Mouse (Mus musculus): Measurements from ENCODE around the gene Mfsd9. TPM values are rescaled to one million over a fixed set of nuclear protein-coding genes. Genes with fewer than 3 reads are reported as not detected.

The Mfsd9 gene
- polyA plus RNA-seq (2015; fragmentation: Nextera tagmentation; extraction: Ambion mirVana): 3.6 and 4.0 TPM in 2 replicates

DNA sequence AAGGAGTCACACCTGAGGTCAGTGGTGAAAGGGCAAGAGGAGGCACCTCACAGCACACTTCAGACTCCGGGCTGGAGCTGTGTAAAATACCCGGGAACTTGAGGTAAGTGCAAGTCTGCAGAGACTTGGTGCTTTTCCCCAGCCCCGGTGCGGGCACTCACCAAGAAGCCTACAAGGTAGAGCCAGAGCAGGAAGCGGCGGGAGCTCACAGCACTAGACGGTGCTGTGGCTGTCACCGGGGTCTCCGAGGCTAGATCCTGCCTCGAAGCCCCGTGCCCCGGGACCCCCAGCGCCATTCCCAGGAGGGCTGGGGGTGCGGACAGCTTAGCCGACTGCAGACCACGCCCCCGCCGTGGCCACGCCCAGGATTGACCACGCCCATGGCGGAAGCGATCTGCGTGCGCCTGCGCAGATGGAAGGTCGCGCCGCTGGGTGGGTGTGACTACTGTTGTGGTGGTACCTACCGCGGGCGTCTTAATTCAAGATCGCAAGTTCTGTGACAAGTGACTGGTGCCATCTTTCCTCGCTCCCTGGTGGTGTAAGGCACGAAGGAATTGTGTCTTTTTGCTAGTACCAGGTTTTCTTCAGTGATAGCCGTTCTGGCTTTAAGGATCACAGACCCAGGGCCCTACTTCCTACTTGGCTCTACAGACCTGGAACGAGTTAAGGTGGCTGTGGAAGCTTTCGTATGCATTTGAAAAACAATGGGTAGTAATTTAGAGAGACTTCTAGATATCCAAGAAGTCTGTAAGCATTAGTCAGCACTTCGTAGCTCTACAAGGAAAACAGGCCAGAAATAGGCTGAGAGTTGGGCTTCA is at the start of gene Mfsd9:
Gene Mfsd9, minus strand, starts transcription at position 364 of the 818 bp plus-strand sequence.
- peak; percentile 97 for ATAC-seq (ENCODE audit: low read depth)
- WGBS: 4% methylated on average over 38 of the region's 38 CpGs
- Histone ChIP-seq H3K4me2 (ENCODE audit: low read depth, low read length) (peak within 1 kb of the TSS; percentile 79), H3K27me3 (ENCODE audit: control insufficient read depth, insufficient read depth, low read depth, low read length) (no peaks in the 10 kb centered on the region), H3K9me3 (ENCODE audit: control insufficient read depth, low read length) (no peaks in the 10 kb centered on the region), H3K4me3 (ENCODE audit: low read length) (peak within 1 kb of the TSS; percentile 75), H3K27ac (ENCODE audit: low read length) (no peak within 1 kb of the TSS), H3K36me3 (ENCODE audit: control insufficient read depth, insufficient read depth, low read length) (no peaks in the 10 kb centered on the region), H3K9ac (ENCODE audit: low read length) (peak within 1 kb of the TSS; percentile 70), H3K4me1 (replicated peaks; ENCODE audit: control insufficient read depth, insufficient read depth, low read length) (no peaks in the 10 kb centered on the region; the same call in 1 of the 2 replicates)

DNA sequence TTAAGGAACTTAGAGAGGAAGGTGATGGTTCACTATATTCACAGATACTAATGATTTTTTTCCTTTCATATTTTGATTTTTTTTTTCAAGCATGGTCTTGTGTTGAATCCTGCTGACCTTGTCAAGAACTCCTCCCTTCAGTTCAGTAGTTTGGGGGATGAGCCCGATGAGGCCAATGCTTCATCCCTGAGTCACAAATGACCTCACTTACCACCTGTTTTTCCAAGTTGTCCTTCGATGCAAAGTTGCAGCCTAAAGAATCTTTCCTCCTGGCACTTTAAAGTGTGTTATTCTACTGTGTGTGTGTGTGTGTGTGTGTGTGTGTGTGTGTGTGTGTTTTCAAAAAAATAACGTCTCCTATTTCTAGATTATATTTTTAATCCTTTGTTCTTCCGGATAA is 45.0 kb upstream of the Mfsd9 start:
- Histone ChIP-seq H3K4me1 (replicated peaks; ENCODE audit: control insufficient read depth, insufficient read depth, low read length) (no peaks in the 10 kb centered on the region), H3K4me3 (ENCODE audit: low read length) (no peak overlapping the region), H3K9ac (ENCODE audit: low read length) (no peak overlapping the region), H3K4me2 (ENCODE audit: low read depth, low read length) (no peak overlapping the region), H3K27me3 (ENCODE audit: control insufficient read depth, insufficient read depth, low read depth, low read length) (no peaks in the 10 kb centered on the region), H3K36me3 (ENCODE audit: control insufficient read depth, insufficient read depth, low read length) (no peaks in the 10 kb centered on the region), H3K9me3 (ENCODE audit: control insufficient read depth, low read length) (no peaks in the 10 kb centered on the region), H3K27ac (ENCODE audit: low read length) (no peak overlapping the region)
- WGBS: 70% methylated on average over 4 of the region's 4 CpGs
- no peak for ATAC-seq (ENCODE audit: low read depth)

DNA sequence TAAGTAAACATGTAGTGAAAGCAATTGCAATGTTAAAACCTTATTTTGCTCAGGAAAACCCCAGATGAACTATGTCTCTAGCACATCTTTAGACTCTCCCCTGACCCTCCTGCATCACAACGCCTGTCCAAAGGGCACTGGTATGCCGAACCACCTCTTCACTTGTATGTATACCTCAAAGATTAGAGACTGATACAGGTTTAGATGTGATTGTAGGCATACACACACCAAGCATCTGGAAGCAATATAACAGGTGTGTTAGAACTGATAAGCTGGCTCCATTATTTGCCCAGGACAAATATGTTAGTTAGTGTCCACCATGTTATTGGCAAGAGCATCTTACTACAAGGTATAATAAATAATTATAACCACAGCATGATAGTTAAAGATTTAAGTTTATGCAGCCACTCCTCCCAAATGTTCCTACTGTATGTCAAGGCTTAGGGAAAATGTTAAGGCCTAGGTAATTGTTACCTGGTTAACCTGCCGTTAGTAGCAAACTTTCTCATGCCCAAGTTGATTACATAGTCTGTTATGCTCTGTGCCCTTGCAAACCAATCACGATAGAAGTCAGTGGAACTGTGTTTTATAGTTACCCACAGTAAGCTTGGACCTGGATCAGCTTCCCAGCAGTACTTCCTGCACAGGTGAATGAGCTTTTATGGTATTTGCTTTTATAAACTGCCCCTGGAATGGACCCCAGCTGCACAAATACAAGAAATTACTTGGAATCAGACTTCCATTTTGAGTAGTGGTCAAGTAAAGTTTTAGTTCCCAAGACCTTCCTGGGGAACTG is 40.4 kb upstream of the Mfsd9 start:
- Histone ChIP-seq H3K36me3 (ENCODE audit: control insufficient read depth, insufficient read depth, low read length) (no peaks in the 10 kb centered on the region), H3K4me2 (ENCODE audit: low read depth, low read length) (no peak overlapping the region), H3K9me3 (ENCODE audit: control insufficient read depth, low read length) (no peaks in the 10 kb centered on the region), H3K9ac (ENCODE audit: low read length) (no peak overlapping the region), H3K4me3 (ENCODE audit: low read length) (no peak overlapping the region), H3K27me3 (ENCODE audit: control insufficient read depth, insufficient read depth, low read depth, low read length) (no peaks in the 10 kb centered on the region), H3K4me1 (replicated peaks; ENCODE audit: control insufficient read depth, insufficient read depth, low read length) (no peaks in the 10 kb centered on the region), H3K27ac (ENCODE audit: low read length) (no peak overlapping the region)
- ATAC-seq (ENCODE audit: low read depth): no peak
- 76% methylated on average over 4 of the region's 4 CpGs for WGBS

DNA sequence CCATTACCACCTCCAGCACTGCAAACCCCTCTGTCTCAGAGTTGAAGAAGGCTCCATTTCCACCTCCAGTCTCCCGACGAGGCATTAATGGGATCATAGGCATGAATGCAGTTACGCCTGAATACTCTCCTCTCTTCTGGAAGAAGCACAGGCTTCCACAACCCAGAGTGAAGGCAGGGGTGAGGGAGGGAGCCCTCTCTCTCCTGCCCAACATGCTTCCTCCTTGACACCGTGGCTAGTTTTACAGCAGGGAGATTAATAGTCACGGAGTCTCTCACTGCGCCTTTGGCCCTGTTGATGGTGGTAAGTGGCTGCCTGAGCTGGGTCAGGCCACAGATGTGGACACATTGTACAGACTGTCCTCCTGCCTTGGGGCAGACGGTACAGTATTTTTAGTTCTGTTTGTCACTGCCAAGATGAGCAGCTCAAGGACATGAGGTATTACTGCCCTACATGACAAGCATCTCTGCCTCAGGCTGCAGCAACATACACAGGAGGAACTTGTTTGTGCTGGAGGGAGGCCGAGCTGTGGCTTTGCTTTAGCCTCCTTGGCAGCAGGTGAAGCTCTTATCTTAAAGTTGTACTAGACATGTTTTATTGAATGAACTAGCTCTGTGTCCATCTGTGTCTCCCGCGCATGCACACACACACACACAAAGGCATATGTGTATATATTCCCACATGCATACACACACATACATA is 38.9 kb upstream of the Mfsd9 start:
- Histone ChIP-seq H3K4me3 (ENCODE audit: low read length) (no peak overlapping the region), H3K27ac (ENCODE audit: low read length) (no peak overlapping the region), H3K9ac (ENCODE audit: low read length) (no peak overlapping the region), H3K4me1 (replicated peaks; ENCODE audit: control insufficient read depth, insufficient read depth, low read length) (no peaks in the 10 kb centered on the region), H3K9me3 (ENCODE audit: control insufficient read depth, low read length) (no peaks in the 10 kb centered on the region), H3K36me3 (ENCODE audit: control insufficient read depth, insufficient read depth, low read length) (no peaks in the 10 kb centered on the region), H3K4me2 (ENCODE audit: low read depth, low read length) (no peak overlapping the region), H3K27me3 (ENCODE audit: control insufficient read depth, insufficient read depth, low read depth, low read length) (no peaks in the 10 kb centered on the region; the same call in 1 of the 2 replicates)
- no peak for ATAC-seq (ENCODE audit: low read depth)
- WGBS: 71% methylated on average over 10 of the region's 10 CpGs

- Histone ChIP-seq H3K4me2 (ENCODE audit: low read depth, low read length) (no peak overlapping the region), H3K36me3 (ENCODE audit: control insufficient read depth, insufficient read depth, low read length) (no peaks in the 10 kb centered on the region), H3K4me1 (replicated peaks; ENCODE audit: control insufficient read depth, insufficient read depth, low read length) (no peaks in the 10 kb centered on the region), H3K9me3 (ENCODE audit: control insufficient read depth, low read length) (no peaks in the 10 kb centered on the region), H3K4me3 (ENCODE audit: low read length) (no peak overlapping the region), H3K27ac (ENCODE audit: low read length) (no peak overlapping the region), H3K27me3 (ENCODE audit: control insufficient read depth, insufficient read depth, low read depth, low read length) (no peaks in the 10 kb centered on the region; the same call in 1 of the 2 replicates), H3K9ac (ENCODE audit: low read length) (no peak overlapping the region)
- WGBS: 63% methylated on average over 7 of the region's 7 CpGs
- ATAC-seq (ENCODE audit: low read depth): no peak
Measured at GRCm38 (mm10) chr1:40825826-40826225, 35.3 kb upstream of the Mfsd9 start.

- Histone ChIP-seq H3K27me3 (ENCODE audit: control insufficient read depth, insufficient read depth, low read depth, low read length) (no peaks in the 10 kb centered on the region; the same call in 1 of the 2 replicates), H3K36me3 (ENCODE audit: control insufficient read depth, insufficient read depth, low read length) (no peaks in the 10 kb centered on the region), H3K4me1 (replicated peaks; ENCODE audit: control insufficient read depth, insufficient read depth, low read length) (no peaks in the 10 kb centered on the region), H3K27ac (ENCODE audit: low read length) (no peak overlapping the region), H3K4me2 (ENCODE audit: low read depth, low read length) (no peak overlapping the region), H3K9ac (ENCODE audit: low read length) (no peak overlapping the region), H3K4me3 (ENCODE audit: low read length) (no peak overlapping the region), H3K9me3 (ENCODE audit: control insufficient read depth, low read length) (no peaks in the 10 kb centered on the region)
- WGBS: 64% methylated on average over 8 of the region's 8 CpGs
- ATAC-seq (ENCODE audit: low read depth): no peak
Measured at GRCm38 (mm10) chr1:40824936-40825335, 34.4 kb upstream of the Mfsd9 start.

DNA sequence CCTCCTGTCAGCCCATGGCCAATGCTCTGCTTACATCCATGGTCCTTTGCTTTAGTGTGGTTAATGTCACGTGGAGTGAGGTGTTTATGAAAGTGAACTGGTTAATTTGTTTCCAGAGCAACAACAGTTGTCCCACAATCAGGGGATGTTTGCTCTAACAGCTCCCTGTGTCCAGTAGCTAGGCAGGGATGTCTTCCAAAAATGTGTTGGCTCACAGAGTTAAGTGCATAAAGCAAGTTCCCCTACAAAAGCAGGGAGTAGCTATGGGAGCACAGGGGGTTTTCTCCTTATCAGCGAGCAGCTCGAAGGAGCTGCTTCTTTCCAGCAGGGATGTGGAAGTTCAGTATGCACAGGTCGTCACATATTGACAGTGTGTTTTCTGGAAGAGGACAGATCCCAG is 34.0 kb upstream of the Mfsd9 start:
- Histone ChIP-seq H3K9me3 (ENCODE audit: control insufficient read depth, low read length) (no peaks in the 10 kb centered on the region), H3K27me3 (ENCODE audit: control insufficient read depth, insufficient read depth, low read depth, low read length) (no peaks in the 10 kb centered on the region; the same call in 1 of the 2 replicates), H3K4me2 (ENCODE audit: low read depth, low read length) (no peak overlapping the region), H3K27ac (ENCODE audit: low read length) (no peak overlapping the region), H3K36me3 (ENCODE audit: control insufficient read depth, insufficient read depth, low read length) (no peaks in the 10 kb centered on the region), H3K4me1 (replicated peaks; ENCODE audit: control insufficient read depth, insufficient read depth, low read length) (no peaks in the 10 kb centered on the region), H3K9ac (ENCODE audit: low read length) (no peak overlapping the region), H3K4me3 (ENCODE audit: low read length) (no peak overlapping the region)
- no peak for ATAC-seq (ENCODE audit: low read depth)
- WGBS: 58% methylated on average over 4 of the region's 4 CpGs

DNA sequence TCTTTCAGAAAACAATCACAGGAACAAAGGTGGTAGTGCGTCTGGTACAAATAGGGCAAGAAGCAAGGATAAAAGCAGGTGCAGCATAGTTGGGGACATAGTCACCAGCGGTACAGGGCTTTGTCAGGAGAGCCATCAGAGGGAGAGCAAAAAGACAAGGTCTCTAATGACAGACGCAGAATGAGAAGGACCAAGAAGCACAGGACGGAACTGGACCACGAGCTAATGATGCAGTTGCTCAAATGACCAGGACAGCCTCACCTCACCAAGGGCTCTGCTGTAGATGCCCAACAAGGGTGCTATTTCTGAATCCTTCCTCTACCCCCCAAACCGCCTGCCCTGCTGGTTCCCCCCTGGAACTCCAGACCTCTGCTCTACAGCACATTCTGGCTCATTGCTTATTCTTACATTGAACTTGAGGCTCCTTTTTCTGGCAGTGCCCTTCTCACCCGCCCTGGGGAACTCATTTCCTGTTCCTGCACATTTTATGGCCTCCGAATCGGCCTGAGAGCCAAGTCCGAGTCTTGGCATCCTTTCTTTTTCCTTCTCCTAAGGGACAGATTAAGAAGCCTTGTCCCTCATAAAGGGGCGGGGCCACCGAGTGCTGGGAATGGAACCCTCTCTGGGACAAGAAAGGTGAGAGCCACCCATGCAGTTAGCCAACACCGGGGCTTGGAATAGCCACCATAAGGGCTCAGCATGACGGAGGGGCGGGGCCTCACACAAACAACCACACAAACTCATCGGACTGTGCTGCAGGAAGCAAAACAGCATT is 24.8 kb upstream of the Mfsd9 start:
- Histone ChIP-seq H3K4me2 (ENCODE audit: low read depth, low read length) (peak overlapping the region; percentile 30; the same call in 1 of the 2 replicates), H3K4me3 (ENCODE audit: low read length) (no peak overlapping the region; the same call in 1 of the 2 replicates)

More for the DNA sequence above, 24.8 kb upstream of the Mfsd9 start:
- no peaks in the 10 kb centered on the region; the same call in 1 of the 2 replicates for H3K4me1 ChIP-seq (replicated peaks; ENCODE audit: control insufficient read depth, insufficient read depth, low read length)
- peak; percentile 28; the same call in 1 of the 2 replicates for ATAC-seq (ENCODE audit: low read depth)
- H3K27ac ChIP-seq (ENCODE audit: low read length): no peak overlapping the region
- H3K9me3 ChIP-seq (ENCODE audit: control insufficient read depth, low read length): no peaks in the 10 kb centered on the region
- no peak overlapping the region for H3K9ac ChIP-seq (ENCODE audit: low read length)
- WGBS: 56% methylated on average over 16 of the region's 16 CpGs
- H3K36me3 ChIP-seq (ENCODE audit: control insufficient read depth, insufficient read depth, low read length): no peaks in the 10 kb centered on the region
- no peaks in the 10 kb centered on the region for H3K27me3 ChIP-seq (ENCODE audit: control insufficient read depth, insufficient read depth, low read depth, low read length)
